Mouse (Mus musculus) cortical plate, adult 2 months (tissue): ENCODE measurements around the gene Ablim1.

Experiments
- CTCF ChIP-seq: fragments of 200-500 bp; IDR thresholded peaks from 2 replicates; pipeline ENCODE4 v1.5.1; 2011; ENCODE audit warnings: mild to moderate bottlenecking, control low read depth, low read length; ENCODE audit not compliant: insufficient read depth; ENCODE audit errors: extremely low read depth
- POLR2A ChIP-seq: fragments of 200-500 bp; IDR thresholded peaks from 2 replicates; pipeline ENCODE4 v1.6.1; 2011; ENCODE audit warnings: mild to moderate bottlenecking, low read length, control low read depth; ENCODE audit not compliant: insufficient read depth; ENCODE audit errors: extremely low read depth

GRCm38 (mm10) chr19:57016995-57017784, 297.5 kb downstream of the Ablim1 start:
- TF ChIP-seq CTCF (no peak), POLR2A (no peak)
